Mouse (Mus musculus): Measurements from ENCODE around the gene Slc51a.

GRCm38 (mm10) chr16:32441432-32441831 is 46.2 kb downstream of the Slc51a start:
- TF ChIP-seq CTCF (IDR thresholded peaks at IDR 0.05) (no peak), EP300 (IDR thresholded peaks at IDR 0.05) (no peak)
